Mouse (Mus musculus) ES-CJ7 (cell line): ENCODE measurements around the gene Pknox2.

ENCODE experiments used
- DNase-seq: peaks from one replicate; pipeline ENCODE4 v3.0.0; 2011; ENCODE audit warnings: low read depth, low spot score

Pknox2 gene

DNA sequence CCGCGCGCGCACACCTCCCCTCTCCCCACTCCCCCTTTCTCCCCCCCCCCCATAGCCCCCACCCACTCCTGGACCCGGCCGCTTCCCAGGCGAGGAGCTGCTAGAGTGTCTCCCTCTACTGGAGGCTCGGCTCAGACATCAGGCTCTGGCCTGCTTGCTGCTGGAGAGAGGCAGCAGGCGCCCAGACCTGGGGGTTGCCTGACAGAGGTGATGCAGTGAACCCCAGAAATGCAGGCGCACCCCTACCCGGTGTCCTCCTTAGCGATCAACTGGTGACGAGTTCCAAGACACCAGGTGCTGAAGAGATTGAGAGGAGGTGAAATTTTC lies at the start of gene Pknox2:
Gene Pknox2 (minus strand): TSS at position 49 of the 327 bp plus-strand sequence.
- DNase-seq = peak; percentile 87

DNA sequence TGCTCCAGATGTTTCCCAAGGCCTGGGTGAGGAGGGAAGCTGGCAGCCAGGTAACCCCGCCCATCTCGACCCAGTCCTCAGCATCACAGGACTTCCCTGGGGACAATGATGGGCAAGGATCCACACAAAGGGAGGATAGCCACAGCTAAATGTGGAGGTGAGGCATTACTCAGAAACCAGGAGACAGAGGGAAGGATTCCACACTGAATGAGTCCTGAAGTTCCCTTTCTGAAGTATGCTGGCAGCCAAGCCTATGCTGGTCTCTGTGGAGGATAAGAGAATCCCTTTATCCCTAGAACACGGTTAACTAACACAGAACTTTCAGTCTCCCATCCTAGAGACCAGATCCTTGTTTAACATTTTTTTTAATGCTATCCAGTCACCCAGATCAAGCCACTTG lies 40.8 kb upstream of the Pknox2 start:
- no peak for DNase-seq

DNA sequence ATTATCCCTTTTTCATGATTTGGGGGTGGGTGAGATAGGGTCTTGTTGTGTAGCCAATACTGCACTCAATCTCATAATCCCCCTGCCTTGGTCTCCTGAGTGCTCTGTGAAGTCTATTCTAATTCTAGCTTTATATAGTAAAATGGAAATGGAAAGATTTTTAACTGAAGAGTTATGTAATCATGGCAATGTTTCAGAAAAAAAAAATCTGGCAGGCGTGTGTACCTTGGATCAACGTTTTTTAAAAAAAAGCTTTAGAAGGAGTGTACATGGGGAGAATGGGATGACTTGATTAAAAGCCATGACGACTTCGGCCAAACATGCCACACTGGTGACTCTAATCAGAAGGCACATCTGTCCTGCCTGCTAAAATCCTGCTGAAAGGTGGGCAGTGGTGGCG lies 40.2 kb upstream of the Pknox2 start:
- DNase-seq = no peak

DNA sequence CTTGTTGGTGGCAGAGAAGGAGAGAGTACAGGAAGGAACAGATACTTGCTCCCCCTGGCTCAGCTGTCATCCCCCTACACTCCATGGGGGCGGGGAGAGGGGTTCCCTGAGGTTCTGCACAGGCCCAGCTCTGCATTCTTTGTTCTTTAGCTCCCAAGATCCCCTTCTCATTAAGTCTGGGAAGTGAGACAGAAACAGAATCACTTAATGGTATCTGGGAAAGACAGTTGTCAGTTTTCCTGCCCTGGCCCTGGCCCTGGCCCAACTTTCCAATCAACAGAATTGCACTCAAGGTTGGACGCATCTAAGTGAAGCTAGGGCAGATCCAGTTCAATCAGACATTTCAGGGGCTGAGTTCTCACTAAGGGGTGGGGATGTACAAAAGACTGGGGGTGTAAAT lies 36.0 kb upstream of the Pknox2 start:
- DNase-seq = no peak

DNA sequence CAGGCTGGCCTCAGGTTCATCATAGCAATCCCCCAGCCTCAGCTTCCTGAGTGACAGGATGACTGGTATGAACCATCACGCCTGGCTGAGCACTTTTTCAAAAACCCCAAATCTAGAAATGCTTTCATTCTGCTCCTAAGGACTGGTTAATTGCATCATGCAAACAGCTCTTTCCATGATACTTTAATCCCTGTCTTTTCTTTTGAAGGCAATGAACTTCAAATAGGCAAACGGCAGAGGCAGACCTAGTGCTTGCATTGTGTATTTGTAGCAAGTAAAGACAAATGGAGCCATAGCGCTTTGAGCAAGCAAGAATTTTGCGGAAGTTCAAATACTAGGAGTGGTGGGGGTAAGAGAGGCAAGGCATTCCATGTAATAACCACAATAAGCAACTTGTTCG lies 34.4 kb upstream of the Pknox2 start:
- DNase-seq = no peak

DNA sequence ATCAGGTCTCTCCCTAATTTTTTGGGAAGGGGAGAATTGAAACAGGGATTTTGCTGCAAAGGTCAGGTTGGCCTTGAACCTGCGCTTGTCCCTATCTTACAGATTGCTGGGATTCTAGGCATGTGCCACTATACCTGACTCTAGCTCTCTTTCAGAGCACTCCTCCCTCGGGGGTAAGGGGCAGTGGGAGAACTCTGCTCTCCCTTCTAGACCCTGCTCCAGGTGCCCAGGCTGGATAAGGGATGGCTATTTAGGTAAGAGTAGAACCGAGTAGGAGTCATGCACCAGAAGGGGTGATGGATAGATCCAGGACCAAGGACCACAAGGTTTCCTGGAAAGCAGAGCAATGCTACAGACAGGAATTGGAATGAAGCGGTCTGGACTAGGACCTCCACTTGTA lies 32.4 kb upstream of the Pknox2 start:
- no peak for DNase-seq

DNA sequence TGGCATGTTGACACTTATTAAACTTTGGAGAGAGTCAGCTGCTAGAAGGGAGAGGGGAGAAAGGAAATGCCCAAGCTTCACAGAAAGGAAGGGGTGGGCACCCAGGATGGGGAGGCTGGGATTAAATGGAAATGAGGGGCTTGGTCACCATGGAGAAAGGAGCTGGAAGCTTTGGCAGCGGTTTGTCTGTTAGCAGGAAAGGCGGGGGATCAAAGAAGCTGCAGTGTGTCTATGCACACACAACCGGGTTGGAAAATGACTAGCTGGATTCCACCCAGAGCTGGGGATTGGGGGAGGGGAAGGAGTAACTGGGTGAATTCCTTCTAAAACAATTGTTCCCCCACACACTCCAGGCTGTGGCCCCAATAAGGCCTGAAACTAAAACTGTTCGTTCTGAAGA lies 31.7 kb upstream of the Pknox2 start:
- DNase-seq = no peak

DNA sequence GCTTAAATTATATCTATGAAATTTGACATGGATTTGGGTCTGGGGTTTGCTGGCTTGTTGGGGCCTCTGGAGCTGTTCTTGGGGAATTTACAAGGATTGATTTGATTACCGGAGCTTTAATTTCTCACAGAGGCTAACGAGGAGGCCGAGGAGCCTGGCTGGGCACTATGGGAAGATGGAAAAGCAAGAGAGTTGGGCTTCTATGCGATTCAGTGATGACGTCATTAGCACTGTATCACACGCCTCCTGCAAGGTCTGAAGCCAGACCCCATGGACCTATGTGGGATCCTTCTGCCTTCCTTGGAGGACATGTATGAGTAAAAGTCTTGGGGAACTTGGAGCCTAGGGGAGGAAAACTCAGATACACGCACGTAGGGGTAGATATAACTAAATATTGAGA lies 30.3 kb upstream of the Pknox2 start:
- peak; percentile 49 for DNase-seq

DNA sequence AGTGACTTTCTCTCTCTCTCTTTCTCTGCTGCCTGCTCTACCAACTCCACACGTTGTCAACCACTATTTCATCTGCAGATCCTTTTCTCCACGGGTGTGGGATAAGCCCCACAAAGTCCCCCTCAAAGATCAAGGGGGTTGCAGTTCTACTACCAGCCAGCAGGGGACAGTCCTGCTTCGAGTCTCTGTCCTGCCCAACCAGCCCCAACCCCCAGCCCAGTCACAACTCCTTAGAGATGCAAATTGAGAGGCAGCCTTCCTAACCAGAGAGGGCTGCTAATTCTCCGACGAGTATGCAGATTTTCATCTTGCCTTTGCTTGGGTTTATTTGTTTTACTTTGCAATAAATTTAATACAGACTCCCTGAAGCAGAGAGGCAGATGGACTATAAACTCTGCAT lies 29.9 kb upstream of the Pknox2 start:
- peak; percentile 87 for DNase-seq

DNA sequence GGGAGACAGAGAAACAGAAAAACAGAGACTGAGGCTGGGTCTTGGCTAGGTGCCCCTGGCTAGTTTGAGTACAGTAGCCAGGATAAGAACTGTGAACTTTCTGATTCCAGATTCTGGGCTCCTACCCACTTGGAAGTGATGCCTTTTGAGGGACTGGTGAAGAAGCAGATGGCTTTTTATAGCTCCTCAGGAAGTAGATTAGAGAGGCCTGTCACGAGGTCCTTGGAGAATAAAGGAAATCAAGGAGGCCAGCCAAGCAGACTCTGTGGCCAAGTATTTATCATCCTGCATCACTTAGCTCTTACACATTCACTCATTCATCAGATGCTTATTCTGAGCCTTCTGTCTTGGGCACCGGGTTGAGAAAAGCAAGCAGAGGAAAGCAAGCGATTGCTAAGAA lies 28.8 kb upstream of the Pknox2 start:
- DNase-seq = no peak

DNA sequence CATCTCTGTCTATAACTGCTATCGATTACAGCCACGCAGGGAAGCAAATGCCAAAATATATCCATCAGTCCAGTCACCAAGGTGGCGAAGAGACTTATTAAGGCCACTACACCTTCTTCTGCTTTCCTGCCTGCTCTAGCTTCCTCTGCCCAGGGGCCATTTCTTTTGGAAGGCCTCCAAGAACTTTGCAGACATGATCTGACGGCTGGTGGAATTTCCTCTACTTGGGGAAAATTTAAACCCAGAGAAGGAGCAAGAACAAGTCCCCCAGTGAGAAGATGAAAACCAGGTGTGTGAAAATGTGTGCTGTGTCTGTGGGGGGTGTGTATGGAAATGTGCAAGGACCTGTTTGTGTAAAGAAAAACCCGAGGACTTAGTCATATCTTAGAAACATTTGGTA lies 26.2 kb upstream of the Pknox2 start:
- no peak for DNase-seq

DNA sequence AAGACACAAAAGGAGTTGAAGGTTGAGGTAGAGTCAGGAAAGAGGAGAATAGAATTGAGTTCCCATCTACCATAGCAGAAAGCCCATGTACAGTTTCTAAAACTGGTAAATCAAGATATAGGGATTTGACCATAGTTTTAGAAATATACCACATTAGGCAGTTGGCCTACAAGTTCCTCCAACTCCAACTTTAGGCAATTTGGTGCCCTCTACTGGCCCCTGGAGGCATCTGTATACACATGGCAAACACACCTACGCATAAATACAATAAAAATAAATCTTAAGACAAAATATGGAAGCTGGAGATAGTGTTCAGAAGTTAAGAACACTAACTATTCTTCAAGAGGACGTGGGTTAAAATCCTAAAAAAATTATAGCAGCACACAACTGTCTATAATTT lies 19.7 kb upstream of the Pknox2 start:
- DNase-seq = peak; percentile 30

DNA sequence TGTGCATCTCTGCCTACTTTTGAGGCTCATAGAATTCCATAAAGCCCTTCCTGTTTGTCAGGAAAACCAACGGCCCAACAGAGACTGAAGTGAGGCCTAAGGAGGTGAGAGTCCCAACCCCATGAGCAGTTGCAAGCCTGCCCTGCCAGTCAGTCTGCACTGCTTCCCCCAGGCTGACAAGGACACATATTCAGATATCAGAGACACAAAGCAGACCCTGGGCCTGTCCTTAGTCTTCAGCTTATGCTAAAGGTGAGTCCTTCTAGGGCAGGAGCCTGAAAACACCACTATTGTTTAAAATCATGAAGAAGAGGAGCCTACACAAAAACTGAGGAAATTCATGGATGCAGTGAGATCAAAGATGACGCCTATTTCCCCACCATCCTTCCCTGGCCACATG lies 13.5 kb upstream of the Pknox2 start:
- no peak for DNase-seq

DNA sequence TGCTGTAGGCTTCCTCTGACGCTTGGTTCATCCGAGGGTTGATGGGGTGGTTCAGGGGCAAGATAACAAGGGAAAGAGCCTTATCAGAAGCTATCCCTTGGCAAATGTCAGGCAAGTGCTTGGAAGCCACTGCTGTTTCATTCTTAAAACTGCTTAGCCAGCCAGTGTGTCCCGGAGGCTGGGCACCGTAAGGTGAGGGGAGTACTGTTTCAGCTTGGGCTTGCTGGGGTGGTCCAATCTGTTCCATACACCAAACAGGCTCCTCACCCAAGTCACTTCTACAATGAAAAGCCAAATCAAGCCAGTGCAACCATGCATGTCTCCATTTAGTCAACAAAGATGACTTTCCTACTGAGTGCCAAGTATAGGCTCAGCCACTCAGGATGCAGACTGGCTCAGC lies 679 bp upstream of the Pknox2 start:
- no peak for DNase-seq

DNA sequence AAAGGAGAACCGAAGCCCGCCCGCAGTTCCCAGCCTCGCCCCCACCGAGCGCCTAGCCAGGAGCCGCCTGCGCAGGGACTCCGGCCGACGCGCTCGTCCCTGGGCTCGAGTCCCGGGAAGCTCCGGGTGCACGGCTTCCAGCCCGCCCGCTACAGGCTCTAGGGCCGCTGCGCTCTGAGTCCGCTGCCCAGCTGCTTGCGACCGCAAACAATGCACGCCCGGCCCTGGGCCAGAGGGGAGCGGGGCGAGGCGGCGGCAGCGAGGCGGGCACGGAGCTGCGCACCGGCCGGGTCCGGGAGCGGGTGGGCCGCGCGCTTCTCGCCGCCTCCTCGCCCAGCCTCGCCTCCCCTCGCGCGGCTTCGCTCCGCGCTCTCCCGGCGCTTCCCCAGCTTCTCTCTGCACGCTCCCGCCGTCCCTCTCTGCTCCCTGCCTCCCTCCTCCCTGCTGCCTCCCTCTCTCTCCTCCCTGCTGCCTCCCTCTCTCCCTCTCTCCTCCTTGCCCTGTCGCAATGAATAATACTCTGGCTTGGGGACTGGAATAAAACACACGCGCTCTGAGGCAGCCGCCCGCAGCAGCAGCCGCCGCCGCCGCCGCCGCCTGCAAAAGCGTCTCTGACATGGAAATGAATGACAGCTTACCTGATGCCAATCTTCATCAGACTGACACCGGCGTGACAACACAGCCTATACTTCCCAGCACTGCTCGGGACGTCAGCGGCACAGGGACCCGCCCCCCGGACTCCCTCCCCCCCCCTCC lies 426 bp downstream of the Pknox2 start:
- DNase-seq = peak; percentile 21

DNA sequence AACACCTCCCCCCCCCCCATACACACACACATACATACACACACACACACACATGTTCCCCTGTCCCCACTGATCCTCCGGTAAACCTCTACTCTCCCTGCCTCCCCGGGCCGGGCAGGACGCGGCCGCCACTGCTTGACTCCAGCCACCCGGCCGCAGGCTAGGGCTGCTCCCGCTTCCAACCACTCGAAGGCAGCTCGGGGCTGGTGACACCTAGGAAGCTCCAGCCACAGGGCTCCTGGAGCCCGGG lies 929 bp downstream of the Pknox2 start:
- DNase-seq = no peak

DNA sequence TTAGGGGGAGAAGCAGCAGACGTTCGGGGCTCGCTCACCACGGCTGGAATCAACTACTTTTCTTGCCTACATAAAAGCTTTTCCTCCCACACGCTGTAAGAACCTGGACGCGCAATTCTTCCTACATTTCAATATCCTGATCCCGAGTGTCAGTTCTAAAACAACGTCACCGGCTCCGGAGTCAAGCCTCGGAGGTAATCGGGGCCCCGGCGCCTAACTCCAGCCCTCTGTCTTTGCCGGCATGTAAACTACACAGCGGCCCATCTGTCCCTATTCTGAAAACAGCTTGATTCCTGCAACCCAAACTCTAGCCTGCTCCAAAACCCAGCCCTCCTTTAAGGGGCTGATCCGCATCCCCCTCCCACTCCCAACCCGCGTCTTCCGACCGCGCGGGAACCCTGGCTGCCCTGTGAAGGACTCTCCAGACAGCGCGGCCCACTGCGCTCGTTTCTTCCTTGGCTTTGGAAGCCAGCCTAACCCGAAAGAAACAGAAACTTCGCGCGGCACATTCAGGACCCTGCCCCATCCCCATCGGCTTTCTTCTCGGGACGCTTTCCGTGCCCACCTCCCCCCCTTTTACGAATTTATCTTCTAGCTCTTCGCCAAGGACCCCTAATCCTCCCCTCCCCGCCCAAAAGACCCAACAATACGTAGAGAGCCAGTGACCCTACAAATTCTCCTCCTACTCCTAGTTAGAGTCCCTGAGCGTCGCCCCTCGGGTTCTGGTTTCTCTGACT lies 1.4 kb downstream of the Pknox2 start:
- peak; percentile 38 for DNase-seq

DNA sequence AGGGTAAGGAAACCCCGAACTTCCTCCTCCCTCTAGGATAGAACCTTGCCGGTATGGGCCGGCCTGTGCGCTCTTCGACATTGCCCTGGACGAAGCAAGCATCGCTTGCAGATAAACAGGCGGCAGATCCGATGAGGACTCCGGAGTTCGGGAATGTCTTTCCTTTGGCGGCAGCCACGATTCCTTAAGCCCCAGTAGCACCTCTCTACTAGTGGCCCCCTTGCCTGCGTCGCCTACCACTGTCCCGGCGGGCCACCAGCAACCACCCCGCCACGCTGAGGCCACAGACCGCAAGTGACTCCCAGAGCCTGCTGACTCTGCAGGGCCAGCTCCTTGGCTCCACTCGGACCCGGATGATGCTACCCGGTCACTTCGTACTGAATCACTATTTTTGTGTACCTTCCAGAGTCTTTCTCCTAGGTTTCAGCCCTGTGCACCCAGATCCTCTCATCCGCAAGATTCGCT lies 2.0 kb downstream of the Pknox2 start:
- DNase-seq = peak; percentile 34

DNA sequence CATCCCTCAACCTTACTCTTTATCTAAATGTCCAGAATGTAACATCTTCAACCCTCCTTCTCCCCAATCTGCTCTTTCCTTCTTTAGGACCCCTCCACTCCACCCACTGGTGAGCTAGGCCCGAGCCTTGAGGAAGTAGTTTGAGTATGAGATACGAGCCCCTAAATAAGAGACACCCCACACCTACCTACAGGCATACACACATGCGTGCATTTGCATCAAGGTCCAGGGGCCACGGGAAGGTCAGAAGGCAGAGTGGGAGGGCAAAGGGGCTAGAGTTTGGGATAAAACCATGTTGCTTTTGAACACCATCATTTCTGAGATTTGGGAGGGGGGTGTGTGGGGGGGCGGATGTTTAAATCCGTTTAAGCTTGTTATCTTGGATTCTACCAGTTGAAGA lies 2.5 kb downstream of the Pknox2 start:
- peak; percentile 17 for DNase-seq

DNA sequence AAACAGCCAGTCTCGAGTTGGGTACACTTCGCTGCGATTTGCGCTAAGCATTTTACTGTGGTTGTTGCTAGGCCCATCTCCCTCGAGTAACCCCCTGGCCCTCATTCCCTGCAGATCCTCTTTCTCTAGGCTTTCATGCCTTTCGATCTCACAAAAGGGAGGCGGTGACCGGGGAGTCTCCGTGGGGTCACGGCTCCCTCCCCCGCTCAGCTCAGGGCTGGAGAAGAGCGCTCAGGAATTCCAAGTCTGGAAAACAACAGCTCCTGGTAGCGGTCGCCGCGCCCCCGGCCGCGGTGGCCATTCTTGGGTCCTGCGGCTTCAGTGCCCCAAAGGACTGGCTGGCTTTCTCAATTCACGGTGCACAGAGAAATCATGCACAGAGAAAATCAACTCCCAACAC lies 3.0 kb downstream of the Pknox2 start:
- DNase-seq = peak; percentile 73

DNA sequence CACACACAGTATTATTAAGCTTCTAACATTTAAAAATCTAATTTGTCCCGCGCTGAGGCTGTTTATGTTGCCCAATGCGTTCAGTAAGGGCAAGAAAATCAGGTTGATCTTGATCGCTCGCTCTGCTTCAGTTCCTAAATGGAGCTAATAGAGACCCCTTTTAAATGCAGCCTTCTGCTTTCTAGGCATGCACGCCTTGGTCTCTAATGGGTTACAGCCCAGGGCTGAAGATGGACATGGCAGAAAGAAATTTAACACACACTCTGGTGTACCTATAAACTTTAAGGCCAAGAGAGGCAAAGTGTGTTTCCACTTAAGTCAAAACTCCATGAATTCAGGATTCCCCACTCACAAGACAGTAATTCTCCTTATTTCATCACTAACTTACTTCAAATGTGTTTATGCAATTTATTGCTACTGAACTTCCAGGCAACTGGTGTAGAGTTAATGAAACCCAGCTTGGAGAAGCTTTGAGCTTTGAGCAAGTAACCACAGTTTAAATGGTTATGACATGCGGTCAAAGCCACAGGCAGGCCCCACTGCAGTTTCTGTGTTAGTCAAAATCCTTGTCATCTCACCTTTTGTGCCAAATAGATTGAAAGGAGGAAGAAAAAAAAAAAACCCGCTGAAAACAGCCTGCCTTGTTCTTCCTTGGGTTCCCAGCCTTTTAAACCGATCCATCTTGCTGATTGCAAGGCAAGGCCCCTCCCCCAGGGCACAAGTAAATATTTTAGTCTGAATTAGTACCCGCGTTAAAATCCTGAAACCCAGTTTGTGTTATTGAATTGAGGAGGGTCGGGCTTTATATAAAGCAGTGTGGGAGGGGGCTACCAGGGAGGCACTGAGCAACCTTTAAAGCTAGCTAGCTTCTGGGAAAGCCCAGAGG lies 3.9 kb downstream of the Pknox2 start:
- DNase-seq = no peak

DNA sequence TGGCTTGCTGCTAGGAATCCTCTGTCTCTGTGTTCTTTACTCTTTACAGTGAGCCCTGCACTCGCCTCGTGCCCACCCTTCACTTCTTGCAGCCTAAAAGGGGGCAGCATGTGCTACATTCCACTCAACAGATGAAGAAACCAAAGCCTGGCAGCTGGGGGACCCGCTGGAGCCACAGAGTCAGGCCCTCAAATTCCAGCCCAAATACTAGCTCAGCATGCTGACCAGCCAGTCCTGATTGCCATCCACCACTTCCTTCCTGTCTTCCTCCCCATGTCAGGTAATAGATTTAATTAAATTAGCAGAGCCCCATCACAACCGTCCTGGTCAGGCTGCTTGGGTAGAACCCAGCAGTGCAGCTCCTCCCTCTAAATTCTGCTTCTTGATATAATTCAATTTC lies 5.1 kb downstream of the Pknox2 start:
- DNase-seq = no peak
